Comparison of ENCODE assay signal across 8 mouse cellular contexts in the genomic region with DNA sequence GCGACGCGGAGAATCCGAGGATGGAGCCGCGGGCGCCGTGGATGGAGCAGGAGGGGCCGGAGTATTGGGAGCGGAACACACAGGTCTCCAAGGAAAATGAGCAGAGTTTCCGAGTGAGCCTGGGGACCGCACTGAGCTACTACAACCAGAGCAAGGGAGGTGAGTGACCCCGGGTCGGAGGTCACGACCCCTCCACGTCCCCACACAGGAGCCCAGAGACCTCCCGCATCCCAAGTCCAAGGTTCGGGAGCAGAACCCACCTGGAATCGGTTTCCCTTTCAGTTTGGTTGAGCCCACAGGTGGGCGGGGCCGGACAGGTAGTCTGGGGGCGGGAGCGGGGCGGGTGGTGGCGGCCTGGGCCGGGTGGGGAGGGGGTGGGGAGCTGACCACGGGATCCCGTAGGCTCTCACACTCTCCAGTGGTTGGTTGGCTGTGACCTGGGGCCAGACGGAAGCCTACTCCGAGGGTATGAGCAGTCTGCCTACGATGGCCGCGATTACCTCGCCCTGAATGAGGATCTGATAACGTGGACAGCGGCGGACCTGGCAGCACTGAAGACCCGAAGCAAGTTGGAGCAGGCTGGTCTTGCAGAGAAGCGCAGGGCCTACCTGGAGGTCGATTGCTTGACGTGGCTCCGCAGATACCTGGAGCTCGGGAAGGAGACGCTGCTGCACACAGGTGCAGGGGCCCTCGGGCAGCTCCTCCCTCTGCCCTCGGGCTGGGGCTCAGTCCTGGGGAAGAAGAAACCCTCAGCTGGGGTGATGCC. TPM values are rescaled to one million over a fixed set of nuclear protein-coding genes. Genes with fewer than 3 reads are reported as not detected.
DNase-seq lines count a peak whose midpoint lies in the region; ATAC-seq and TF ChIP-seq lines count a peak whose summit lies in the region.

No protein-coding gene starts in this region.

- DNase-seq in urinary bladder, postnatal 36 days (ENCODE audit: low spot score in 2 of 2) = peak; percentile 5 to 9
- DNase-seq in urinary bladder, adult 2 months (ENCODE audit: low spot score) = no peak
- no peak for DNase-seq in heart, postnatal 0 days (ENCODE audit: low spot score)
- DNase-seq in limb, embryonic 11.5 days (ENCODE audit: low spot score) = peak; percentile 29
- no peak for DNase-seq in frontal cortex, postnatal 25 days (ENCODE audit: low spot score in 2 of 2)
- DNase-seq in gastrocnemius, postnatal 36 days = no peak

- intact Hi-C loops in gastrocnemius, postnatal 36 days (cut with DNase I) = no loop called here

- no peak overlapping the region for H3K9ac ChIP-seq in heart, postnatal 0 days (replicated peaks; ENCODE audit: low read depth, low read length)
- H3K9ac ChIP-seq in limb, embryonic 11.5 days (ENCODE audit: low read length) = 0 out of 2 replicates have a peak overlapping the region, but pooled peaks have one; percentile 37
- peak overlapping the region; percentile 46 for H3K9ac ChIP-seq in midbrain, embryonic 12.5 days (replicated peaks)

- no peaks in the 10 kb centered on the region for H3K4me1 ChIP-seq in heart, postnatal 0 days (ENCODE audit: control insufficient read depth, insufficient read depth)
- H3K4me1 ChIP-seq in limb, embryonic 11.5 days (ENCODE audit: control insufficient read depth, insufficient read depth, low read length) = 0 out of 2 replicates have a peak, but pooled peaks cover 3% of the 10 kb centered on the region
- peaks cover 12% of the 10 kb centered on the region for H3K4me1 ChIP-seq in midbrain, embryonic 12.5 days

- 4% methylated on average over 44 of the region's 46 CpGs for WGBS in heart, postnatal 0 days
- WGBS in limb, embryonic 11.5 days = 1% methylated on average over 46 of the region's 46 CpGs
- WGBS in midbrain, embryonic 12.5 days = 3% methylated on average over 46 of the region's 46 CpGs

- H3K9me3 ChIP-seq in heart, postnatal 0 days (replicated peaks; ENCODE audit: control insufficient read depth, low read length) = no peaks in the 10 kb centered on the region
- no peaks in the 10 kb centered on the region for H3K9me3 ChIP-seq in limb, embryonic 11.5 days (ENCODE audit: control insufficient read depth, low read length)
- no peaks in the 10 kb centered on the region for H3K9me3 ChIP-seq in midbrain, embryonic 12.5 days

- peak overlapping the region; percentile 59 for H3K4me2 ChIP-seq in heart, postnatal 0 days (ENCODE audit: low read depth, low read length)
- H3K4me2 ChIP-seq in limb, embryonic 11.5 days (ENCODE audit: low read depth, severe bottlenecking) = peak overlapping the region; percentile 51
- H3K4me2 ChIP-seq in midbrain, embryonic 12.5 days (replicated peaks) = peak overlapping the region; percentile 82

- TF ChIP-seq CTCF in heart, postnatal 0 days (IDR thresholded peaks at IDR 0.05; ENCODE audit: low read depth) = no peak

- no peak overlapping the region for H3K27ac ChIP-seq in heart, postnatal 0 days (ENCODE audit: low read depth)
- H3K27ac ChIP-seq in limb, embryonic 11.5 days (replicated peaks; ENCODE audit: low read depth, low read length) = no peak overlapping the region
- H3K27ac ChIP-seq in midbrain, embryonic 12.5 days (replicated peaks) = no peak overlapping the region

- H3K27me3 ChIP-seq in heart, postnatal 0 days (ENCODE audit: control insufficient read depth, insufficient read depth, low read length) = peaks cover 33% of the 10 kb centered on the region
- peaks cover 31% of the 10 kb centered on the region for H3K27me3 ChIP-seq in limb, embryonic 11.5 days (ENCODE audit: control insufficient read depth, insufficient read depth, low read length)
- H3K27me3 ChIP-seq in midbrain, embryonic 12.5 days = peaks cover 52% of the 10 kb centered on the region

- H3K4me3 ChIP-seq in heart, postnatal 0 days (ENCODE audit: low read depth, low read length) = peak overlapping the region; percentile 39
- H3K4me3 ChIP-seq in limb, embryonic 11.5 days (ENCODE audit: low read depth, low read length) = peak overlapping the region; percentile 23
- peak overlapping the region; percentile 48 for H3K4me3 ChIP-seq in midbrain, embryonic 12.5 days

- ATAC-seq in heart, postnatal 0 days (ENCODE audit: insufficient read depth, low read depth) = no peak
- ATAC-seq in limb, embryonic 11.5 days (ENCODE audit: insufficient number of reproducible peaks, low FRiP score, low TSS enrichment, low read depth) = no peak
- ATAC-seq in midbrain, embryonic 12.5 days (ENCODE audit: low FRiP score, low read depth) = no peak
- ATAC-seq in frontal cortex, adult (ENCODE audit: low TSS enrichment) = no peak

- TF ChIP-seq EP300 in heart, postnatal 0 days (IDR thresholded peaks at IDR 0.05; ENCODE audit: low read depth) = no peak

- H3K36me3 ChIP-seq in heart, postnatal 0 days (replicated peaks; ENCODE audit: control insufficient read depth, insufficient read depth, low read length) = no peaks in the 10 kb centered on the region
- H3K36me3 ChIP-seq in limb, embryonic 11.5 days (ENCODE audit: control insufficient read depth, insufficient read depth, low read length) = no peaks in the 10 kb centered on the region
- no peaks in the 10 kb centered on the region for H3K36me3 ChIP-seq in midbrain, embryonic 12.5 days

RNA-seq across cellular contexts. Expression of gene H2-Q2, which starts 0.9 kb away (rescaled TPM):
- polyA plus RNA-seq in urinary bladder, adult 2 months (2012; rRNA removed) = 3.0 and 3.4 TPM in 2 replicates
- total RNA-seq in heart, postnatal 0 days (2014; rRNA removed; ENCODE audit: low replicate concordance) = not detected in 2 replicates
- polyA plus RNA-seq in heart, postnatal 0 days (2015; fragmentation: Nextera tagmentation; extraction: Ambion mirVana) = 0.14 and 0.22 TPM in 2 replicates
- polyA plus RNA-seq in limb, embryonic 11.5 days (2014; fragmentation: Nextera tagmentation; extraction: Ambion mirVana) = 0.16 and 0.31 TPM in 2 replicates
- 0.15 and 0.20 TPM in 2 replicates for polyA plus RNA-seq in midbrain, embryonic 12.5 days (2016; fragmentation: Nextera tagmentation; extraction: Ambion mirVana)
- under 1 TPM; 0.20 to 0.77 TPM for total RNA-seq in gastrocnemius, postnatal 36 days (2021)

RNA-seq across cellular contexts. Expression of gene H2-Q1, which starts 22.7 kb away (rescaled TPM):
- 0.19 TPM in 2 replicates for polyA plus RNA-seq in urinary bladder, adult 2 months (2012; rRNA removed)
- total RNA-seq in heart, postnatal 0 days (2014; rRNA removed; ENCODE audit: low replicate concordance) = not detected in 2 replicates
- polyA plus RNA-seq in heart, postnatal 0 days (2015; fragmentation: Nextera tagmentation; extraction: Ambion mirVana) = not detected in 2 replicates
- not detected in 2 replicates for polyA plus RNA-seq in limb, embryonic 11.5 days (2014; fragmentation: Nextera tagmentation; extraction: Ambion mirVana)
- 0.08 and 0.17 TPM in 2 replicates for polyA plus RNA-seq in midbrain, embryonic 12.5 days (2016; fragmentation: Nextera tagmentation; extraction: Ambion mirVana)
- total RNA-seq in gastrocnemius, postnatal 36 days (2021) = under 1 TPM; 0.38 to 0.47 TPM

RNA-seq across cellular contexts. Expression of gene H2-Q4, which starts 36.5 kb away (rescaled TPM):
- 69.6 and 78.7 TPM in 2 replicates for polyA plus RNA-seq in urinary bladder, adult 2 months (2012; rRNA removed)
- total RNA-seq in heart, postnatal 0 days (2014; rRNA removed; ENCODE audit: low replicate concordance) = 6.9 and 19.7 TPM in 2 replicates
- 2.2 and 2.8 TPM in 2 replicates for polyA plus RNA-seq in heart, postnatal 0 days (2015; fragmentation: Nextera tagmentation; extraction: Ambion mirVana)
- 3.6 and 4.0 TPM in 2 replicates for polyA plus RNA-seq in limb, embryonic 11.5 days (2014; fragmentation: Nextera tagmentation; extraction: Ambion mirVana)
- 1.9 and 2.3 TPM in 2 replicates for polyA plus RNA-seq in midbrain, embryonic 12.5 days (2016; fragmentation: Nextera tagmentation; extraction: Ambion mirVana)
- 1 to 10 TPM; 3.6 to 4.0 TPM for total RNA-seq in gastrocnemius, postnatal 36 days (2021)

Comparison
In these comparisons a context has a peak if more than half of its experiments do, and no peak if none do; other contexts are left out.
1. DNase-seq: peak in urinary bladder, postnatal 36 days (2 of 2) and limb, embryonic 11.5 days (single experiment); none in urinary bladder, adult 2 months (single experiment), heart, postnatal 0 days (single experiment), frontal cortex, postnatal 25 days (0 of 2) and gastrocnemius, postnatal 36 days (0 of 2).
2. RNA of gene H2-Q4, which starts 36.5 kb away (polyA plus RNA-seq): 69.6 to 78.7 TPM in urinary bladder, adult 2 months; 3.6 to 4.0 TPM in limb, embryonic 11.5 days, 2.2 to 2.8 TPM in heart, postnatal 0 days and 1.9 to 2.3 TPM in midbrain, embryonic 12.5 days; every median in the first group is over 10 times any median in the second.
3. Peak in every context shown above with its lines, with median percentiles within 50 percentile points of each other: H3K4me2 ChIP-seq and H3K4me3 ChIP-seq.